Mouse (Mus musculus): ENCODE data around the gene Olfr1036.
"Not testable (repeated sequence)": the region's sequence is repeated elsewhere in the genome, so short reads cannot be mapped to it uniquely, and the experiment has no call there.

Gene Olfr1036

GRCm38 (mm10) chr2:86073692-86074091, at the start of gene Olfr1036:
Olfr1036 (plus strand) TSS chr2:86073992.
- DNase-seq (ENCODE audit: extremely low spot score, low spot score): not testable (repeated sequence)

- no peak for DNase-seq (ENCODE audit: extremely low spot score, low spot score)
These were observed 28.2 kb upstream of the Olfr1036 start, which contains the start of gene Olfr1034 for GRCm38 (mm10) chr2:86045561-86045960. Olfr1034 (plus strand) TSS chr2:86045861.

- DNase-seq (ENCODE audit: extremely low spot score, low spot score): not testable (repeated sequence)
These were observed 23.0 kb upstream of the Olfr1036 start for GRCm38 (mm10) chr2:86050777-86051176.

GRCm38 (mm10) chr2:86063766-86064165, 10.0 kb upstream of the Olfr1036 start:
- not testable (repeated sequence) for DNase-seq (ENCODE audit: extremely low spot score, low spot score)

- DNase-seq (ENCODE audit: extremely low spot score, low spot score): no peak
These were observed 3.6 kb upstream of the Olfr1036 start for GRCm38 (mm10) chr2:86070189-86070588.

GRCm38 (mm10) chr2:86080478-86080877, 6.7 kb downstream of the Olfr1036 start:
- DNase-seq (ENCODE audit: extremely low spot score, low spot score): not testable (repeated sequence)

GRCm38 (mm10) chr2:86087285-86087684, 13.5 kb downstream of the Olfr1036 start, which contains the start of gene Olfr1037:
Olfr1037 (minus strand) TSS chr2:86087385.
- no peak for DNase-seq (ENCODE audit: extremely low spot score, low spot score)

All from neural tube, embryonic 10.5 days (tissue).